Mouse (Mus musculus) spleen, embryonic (tissue): ENCODE data around the gene Tas2r116.

Source experiments
- CTCF ChIA-PET: fragments of 350-600 bp; sonication (Branson Sonifier 250); formaldehyde crosslinking; loops from one replicate; lab custom pipeline; 2022; lab: Charles Lee

Gene Tas2r116

DNA sequence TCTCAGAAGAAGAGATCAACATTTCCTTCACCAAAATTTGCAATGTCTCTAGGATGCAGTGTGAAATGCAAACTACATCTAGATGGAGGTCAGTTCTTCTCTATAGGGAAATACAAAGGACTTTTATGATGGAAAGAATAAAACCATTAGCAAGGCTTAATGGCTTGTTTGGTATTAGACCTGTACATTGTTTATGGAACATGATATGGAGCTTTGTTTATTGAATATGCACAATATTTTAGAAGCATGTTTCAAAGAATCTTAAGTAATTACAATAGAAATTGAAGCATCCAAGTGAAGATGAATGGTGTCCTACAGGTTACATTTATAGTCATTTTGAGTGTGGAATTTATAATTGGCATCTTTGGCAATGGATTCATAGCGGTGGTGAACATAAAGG is at the start of gene Tas2r116:
TSS of gene Tas2r116 (plus strand) at position 301 of the 400 bp plus-strand sequence.
- CTCF ChIA-PET, result no interaction called here

DNA sequence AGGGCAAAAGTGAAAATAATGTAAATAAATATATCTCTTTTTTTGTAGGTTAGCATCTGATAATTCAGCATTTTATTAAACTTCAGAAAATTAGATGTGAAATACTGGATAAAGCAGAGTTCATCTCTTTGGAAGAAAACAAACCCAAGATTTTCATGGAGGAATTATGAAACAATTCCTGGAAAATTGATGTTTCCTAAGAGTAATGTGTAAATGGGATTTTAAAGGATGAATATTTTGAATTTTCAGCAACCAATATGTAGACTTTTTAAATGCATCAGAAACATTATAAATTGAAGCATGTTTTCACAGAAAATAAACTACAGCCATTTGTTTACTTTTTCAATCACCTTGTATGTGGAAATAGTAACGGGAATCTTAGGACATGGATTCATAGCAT is 8.4 kb upstream of the Tas2r116 start, which contains the start of gene Tas2r123:
TSS of gene Tas2r123 (plus strand) at position 301 of the 400 bp plus-strand sequence.
- CTCF ChIA-PET, result no interaction called here

DNA sequence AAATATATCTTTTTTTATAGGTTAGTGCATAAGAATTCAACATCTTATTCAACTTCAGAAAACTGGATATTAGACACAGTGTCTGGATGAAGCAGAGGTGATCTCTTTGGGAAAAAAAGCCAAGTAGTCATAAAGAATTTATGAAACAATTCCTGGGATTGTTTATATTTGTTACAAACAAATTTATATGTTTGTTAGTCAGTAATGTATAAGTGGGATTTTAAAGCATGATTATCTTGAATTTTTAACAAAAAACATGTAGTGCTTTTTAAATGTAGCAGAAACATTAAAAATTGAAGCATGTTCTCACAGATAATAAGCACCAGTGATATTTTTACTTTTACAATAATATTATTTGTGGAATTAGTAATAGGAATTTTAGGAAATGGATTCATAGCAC is 12.5 kb downstream of the Tas2r116 start, which contains the start of gene Tas2r110:
TSS of gene Tas2r110 (plus strand) at position 301 of the 400 bp plus-strand sequence.
- CTCF ChIA-PET, result no interaction called here

DNA sequence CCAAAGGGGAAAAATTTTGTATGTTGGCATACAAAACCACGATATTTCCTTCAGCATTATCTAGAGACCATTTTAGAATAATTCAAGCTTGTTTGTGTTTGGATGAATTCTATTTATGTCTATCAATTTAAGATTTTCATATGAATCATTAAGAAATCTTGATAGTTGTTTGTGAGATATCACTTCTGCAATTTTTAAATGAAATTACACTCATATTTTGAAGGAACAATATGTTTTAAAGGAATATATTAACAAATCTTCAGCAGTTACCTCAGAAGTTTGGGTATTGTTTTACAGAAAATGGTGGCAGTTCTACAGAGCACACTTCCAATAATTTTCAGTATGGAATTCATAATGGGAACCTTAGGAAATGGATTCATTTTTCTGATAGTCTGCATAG is 37.5 kb downstream of the Tas2r116 start, which contains the start of gene Tas2r113:
TSS of gene Tas2r113 (plus strand) at position 301 of the 400 bp plus-strand sequence.
- CTCF ChIA-PET, result no interaction called here
